In genomic region chr1:191275527-191275926, GRCm38 (mm10) we compare ENCODE assay signal across 8 mouse cellular contexts. TPM values are rescaled to one million over a fixed set of nuclear protein-coding genes. Genes with fewer than 3 reads are reported as not detected.
DNase-seq lines count a peak whose midpoint lies in the region; ATAC-seq and TF ChIP-seq lines count a peak whose summit lies in the region.
"Had no signal": no experiment of that assay in that cellular context is flagged by ENCODE, and none has a peak within 500 bp of the region (broad histone marks: within the 10 kb centered on the region; RNA-seq: fewer than 3 reads in every experiment).

No protein-coding gene starts in this region.

- WGBS in forebrain, embryonic 12.5 days = 6% methylated on average over 12 of the region's 12 CpGs

- TF ChIP-seq CTCF in brain, embryonic 14.5 days (IDR thresholded peaks at IDR 0.05; ENCODE audit: borderline replicate concordance, extremely low read depth, insufficient read depth, insufficient read length) = peak; percentile 91

- H3K27ac ChIP-seq in forebrain, embryonic 12.5 days = no peak overlapping the region

- H3K9ac ChIP-seq in forebrain, embryonic 12.5 days = no peak overlapping the region

- no peaks in the 10 kb centered on the region for H3K36me3 ChIP-seq in forebrain, embryonic 12.5 days (replicated peaks)

- peak; percentile 73 for DNase-seq in MN1 (ENCODE audit: low spot score)
- peak; percentile 63 for DNase-seq in brain, embryonic 14.5 days (ENCODE audit: low read depth)
- DNase-seq in heart, postnatal 4 days = peak; percentile 89
- peak; percentile 80 to 84 for DNase-seq in layer of hippocampus, postnatal 10 days (ENCODE audit: low spot score in 2 of 2)
- DNase-seq in lung, postnatal 4 days = peak; percentile 72 to 86
- peak; percentile 46 for DNase-seq in skeletal muscle tissue, adult 2 months (ENCODE audit: low read depth, low spot score)

- no peak overlapping the region for H3K4me2 ChIP-seq in forebrain, embryonic 12.5 days

- peak; percentile 55; the same call in 1 of the 2 replicates for ATAC-seq in forebrain, embryonic 12.5 days (ENCODE audit: low FRiP score)

- H3K4me3 ChIP-seq in forebrain, embryonic 12.5 days (replicated peaks) = no peak overlapping the region
- H3K4me3 ChIP-seq: myocyte had no signal

- no peaks in the 10 kb centered on the region for H3K27me3 ChIP-seq in forebrain, embryonic 12.5 days

- H3K9me3 ChIP-seq in forebrain, embryonic 12.5 days = no peaks in the 10 kb centered on the region

- no peaks in the 10 kb centered on the region for H3K4me1 ChIP-seq in forebrain, embryonic 12.5 days

- TF ChIP-seq POLR2A in brain, embryonic 14.5 days (IDR thresholded peaks at IDR 0.05; ENCODE audit: borderline replicate concordance, extremely low read depth, insufficient read depth, insufficient read length, poor library complexity, severe bottlenecking) = no peak

RNA-seq across cellular contexts. Expression of gene Nenf, which starts 42.5 kb away (rescaled TPM):
- 118 and 133 TPM in 2 replicates for polyA plus RNA-seq in brain, embryonic 14.5 days (2012; rRNA removed)
- polyA plus RNA-seq in forebrain, embryonic 12.5 days (2016; fragmentation: Nextera tagmentation; extraction: Ambion mirVana) = 50.9 and 61.3 TPM in 2 replicates
- total RNA-seq in heart, postnatal 4 days (2021) = 100 to 1,000 TPM in 1 of 2 experiments, 10 to 100 TPM in 1; 97.3 to 103 TPM
- 10 to 100 TPM; 74.6 to 89.2 TPM for total RNA-seq in layer of hippocampus, postnatal 10 days (2021)

RNA-seq across cellular contexts. Expression of gene Tmem206, which starts 50.2 kb away (rescaled TPM):
- 30.7 and 35.6 TPM in 2 replicates for polyA plus RNA-seq in brain, embryonic 14.5 days (2012; rRNA removed)
- polyA plus RNA-seq in forebrain, embryonic 12.5 days (2016; fragmentation: Nextera tagmentation; extraction: Ambion mirVana) = 36.8 and 39.3 TPM in 2 replicates
- 1 to 10 TPM; 5.6 to 6.6 TPM for total RNA-seq in heart, postnatal 4 days (2021)
- 10 to 100 TPM; 12.1 to 12.8 TPM for total RNA-seq in layer of hippocampus, postnatal 10 days (2021)

RNA-seq across cellular contexts. Expression of gene Atf3, which starts 57.7 kb away (rescaled TPM):
- 1.0 and 1.5 TPM in 2 replicates for polyA plus RNA-seq in brain, embryonic 14.5 days (2012; rRNA removed)
- 0.96 and 1.7 TPM in 2 replicates for polyA plus RNA-seq in forebrain, embryonic 12.5 days (2016; fragmentation: Nextera tagmentation; extraction: Ambion mirVana)
- 10 to 100 TPM; 15.9 to 22.2 TPM for total RNA-seq in heart, postnatal 4 days (2021)
- under 1 TPM; 0.27 to 0.73 TPM for total RNA-seq in layer of hippocampus, postnatal 10 days (2021)

Comparison
In these comparisons a context has a peak if more than half of its experiments do, and no peak if none do; other contexts are left out.
1. RNA of gene Atf3, which starts 57.7 kb away (total RNA-seq): 15.9 to 22.2 TPM in heart, postnatal 4 days; 0.27 to 0.73 TPM in layer of hippocampus, postnatal 10 days; every median in the first group is over 4 times any median in the second.
2. Peak in every context shown above with its lines, with median percentiles within 50 percentile points of each other: DNase-seq.